Comparison of ENCODE assay signal across 8 mouse cellular contexts in genomic region chr13:42711510-42711909, GRCm38 (mm10). TPM values are rescaled to one million over a fixed set of nuclear protein-coding genes. Genes with fewer than 3 reads are reported as not detected.
DNase-seq lines count a peak whose midpoint lies in the region; ATAC-seq lines count a peak whose summit lies in the region.

No protein-coding gene starts in this region.

- no peak for ATAC-seq in neural tube, embryonic 14.5 days (ENCODE audit: low read depth)
- no peak for ATAC-seq in megakaryocyte, adult 5-6 weeks (ENCODE audit: poor library complexity, severe bottlenecking)

- DNase-seq in urinary bladder, postnatal 14 days (ENCODE audit: low spot score), result peak; percentile 18
- no peak for DNase-seq in urinary bladder, postnatal 10 days (ENCODE audit: low spot score)
- peak; percentile 65 for DNase-seq in embryo, embryonic 9.5 days (ENCODE audit: extremely low spot score)
- peak; percentile 28 to 79 for DNase-seq in kidney, postnatal 36 days
- DNase-seq in cerebellum, adult 9-10 months, result no peak
- no peak for DNase-seq in frontal cortex, postnatal 14 days (ENCODE audit: low spot score in 2 of 2)

- no peaks in the 10 kb centered on the region for H3K9me3 ChIP-seq in neural tube, embryonic 14.5 days (ENCODE audit: control insufficient read depth, low read length)

- no peak overlapping the region for H3K9ac ChIP-seq in neural tube, embryonic 14.5 days (replicated peaks; ENCODE audit: low read depth, low read length)

- no peaks in the 10 kb centered on the region for H3K27me3 ChIP-seq in neural tube, embryonic 14.5 days (ENCODE audit: control insufficient read depth, insufficient read depth, low read length)

- no peak overlapping the region for H3K27ac ChIP-seq in neural tube, embryonic 14.5 days (ENCODE audit: low read depth, low read length)

- H3K4me3 ChIP-seq in neural tube, embryonic 14.5 days (ENCODE audit: low read depth, low read length), result no peak overlapping the region

- no peaks in the 10 kb centered on the region for H3K36me3 ChIP-seq in neural tube, embryonic 14.5 days (ENCODE audit: control insufficient read depth, insufficient read depth, low read length)

- peaks cover 18% of the 10 kb centered on the region for H3K4me1 ChIP-seq in neural tube, embryonic 14.5 days (ENCODE audit: control insufficient read depth, insufficient read depth, low read length)

- whole genome bisulfite sequencing in neural tube, embryonic 14.5 days, result 32% methylated on average over 2 of the region's 2 CpGs

- peak overlapping the region; percentile 55 for H3K4me2 ChIP-seq in neural tube, embryonic 14.5 days (ENCODE audit: low read depth, low read length)

RNA-seq across cellular contexts. Expression of gene Phactr1, which starts 31.1 kb away (rescaled TPM):
- polyA plus RNA-seq in neural tube, embryonic 14.5 days (2014; fragmentation: Nextera tagmentation; extraction: Ambion mirVana), result 58.4 and 65.5 TPM in 2 replicates
- total RNA-seq in megakaryocyte, adult 5-6 weeks (2015), result 0.07 TPM in 1 of 2 replicates, not detected in the other
- total RNA-seq in megakaryocyte, adult 5-6 weeks (2017), result 0.04 and 1.4 TPM in 2 replicates

Comparison
In these comparisons a context has a peak if more than half of its experiments do, and no peak if none do; other contexts are left out.
1. DNase-seq: peak in urinary bladder, postnatal 14 days (single experiment), embryo, embryonic 9.5 days (single experiment) and kidney, postnatal 36 days (2 of 2); none in urinary bladder, postnatal 10 days (single experiment), cerebellum, adult 9-10 months (single experiment) and frontal cortex, postnatal 14 days (0 of 2).